Mouse (Mus musculus): ENCODE results near the gene Il17c.

- TF ChIP-seq POLR2A (IDR thresholded peaks at IDR 0.05; ENCODE audit: control insufficient read depth, extremely low read depth, insufficient read depth, low read length, poor library complexity) (no peak), CTCF (IDR thresholded peaks at IDR 0.05; ENCODE audit: borderline replicate concordance, control insufficient read depth, extremely low read depth, insufficient read depth, low read length, poor library complexity) (no peak)
These were observed 16.5 kb upstream of the Il17c start for GRCm38 (mm10) chr8:122405146-122405805.

All from thymus, adult 2 months (tissue).